Mouse (Mus musculus): Measurements from ENCODE around the gene Zfp260. TPM values are rescaled to one million over a fixed set of nuclear protein-coding genes. Genes with fewer than 3 reads are reported as not detected.

Zfp260 gene
- total RNA-seq (2014; rRNA removed) (69.8 and 81.0 TPM in 2 replicates), polyA plus RNA-seq (2015; fragmentation: Nextera tagmentation; extraction: Ambion mirVana) (51.2 and 55.5 TPM in 2 replicates)

GRCm38 (mm10) chr7:30094646-30095429 is at the start of gene Zfp260:
TSS of gene Zfp260 (plus strand) at chr7:30094777.
- DNase-seq (peak; percentile 97), ATAC-seq (peak; percentile 83)
- Histone ChIP-seq H3K9me3 (ENCODE audit: low read length) (no peaks in the 10 kb centered on the region), H3K4me1 (ENCODE audit: insufficient read depth) (peaks cover 14% of the 10 kb centered on the region), H3K27ac (ENCODE audit: low read depth, low read length) (peak within 1 kb of the TSS; percentile 99), H3K9ac (peak within 1 kb of the TSS; percentile 89), H3K4me2 (ENCODE audit: low read depth) (peak within 1 kb of the TSS; percentile 60), H3K4me3 (ENCODE audit: low read depth, low read length) (peak within 1 kb of the TSS; percentile 86), H3K27me3 (ENCODE audit: insufficient read depth, low read length) (no peaks in the 10 kb centered on the region), H3K36me3 (ENCODE audit: insufficient read depth) (0 out of 2 replicates have a peak, but pooled peaks cover 3% of the 10 kb centered on the region)
- under 1% methylated on average over 26 of the region's 26 CpGs for WGBS
- peak; percentile 51; the same call in 1 of the 2 replicates for TF ChIP-seq CTCF (IDR thresholded peaks at IDR 0.05; ENCODE audit: low read depth)

GRCm38 (mm10) chr7:30048126-30048525 is 46.5 kb upstream of the Zfp260 start:
- WGBS = 63% methylated on average over 4 of the region's 4 CpGs
- no peak overlapping the region for H3K4me3 ChIP-seq (ENCODE audit: low read depth, low read length)
- H3K9ac ChIP-seq = no peak overlapping the region
- no peaks in the 10 kb centered on the region for H3K9me3 ChIP-seq (ENCODE audit: low read length)
- TF ChIP-seq CTCF (IDR thresholded peaks at IDR 0.05; ENCODE audit: low read depth) = no peak
- ATAC-seq (no peak), DNase-seq (peak; percentile 16)
- H3K36me3 ChIP-seq (ENCODE audit: insufficient read depth) = no peaks in the 10 kb centered on the region; the same call in 1 of the 2 replicates
- peaks cover 9% of the 10 kb centered on the region for H3K4me1 ChIP-seq (ENCODE audit: insufficient read depth)
- H3K27me3 ChIP-seq (ENCODE audit: insufficient read depth, low read length) = no peaks in the 10 kb centered on the region
- no peak overlapping the region for H3K4me2 ChIP-seq (ENCODE audit: low read depth)
- H3K27ac ChIP-seq (ENCODE audit: low read depth, low read length) = no peak overlapping the region

GRCm38 (mm10) chr7:30050882-30051548 is 43.6 kb upstream of the Zfp260 start, which contains the start of gene Zfp14:
TSS of gene Zfp14 (minus strand) at chr7:30051380.
- under 1% methylated on average over 40 of the region's 40 CpGs for WGBS
- Histone ChIP-seq H3K4me3 (ENCODE audit: low read depth, low read length) (peak within 1 kb of the TSS; percentile 84), H3K4me1 (ENCODE audit: insufficient read depth) (peaks cover 9% of the 10 kb centered on the region), H3K27ac (ENCODE audit: low read depth, low read length) (peak within 1 kb of the TSS; percentile 86), H3K36me3 (ENCODE audit: insufficient read depth) (peaks cover 10% of the 10 kb centered on the region), H3K4me2 (ENCODE audit: low read depth) (peak within 1 kb of the TSS; percentile 80), H3K27me3 (ENCODE audit: insufficient read depth, low read length) (no peaks in the 10 kb centered on the region), H3K9me3 (ENCODE audit: low read length) (no peaks in the 10 kb centered on the region), H3K9ac (peak within 1 kb of the TSS; percentile 75)
- ATAC-seq (peak; percentile 99), DNase-seq (peak; percentile 94)
- 0 out of 2 replicates have a peak, but pooled peaks have one; percentile 6 for TF ChIP-seq CTCF (IDR thresholded peaks at IDR 0.05; ENCODE audit: low read depth)

- no peak overlapping the region for H3K4me2 ChIP-seq (ENCODE audit: low read depth)
- DNase-seq (no peak), ATAC-seq (no peak)
- peaks cover 31% of the 10 kb centered on the region for H3K36me3 ChIP-seq (ENCODE audit: insufficient read depth)
- WGBS = 16% methylated on average over 3 of the region's 3 CpGs
- TF ChIP-seq CTCF (IDR thresholded peaks at IDR 0.05; ENCODE audit: low read depth) = no peak
- no peaks in the 10 kb centered on the region for H3K27me3 ChIP-seq (ENCODE audit: insufficient read depth, low read length)
- no peak overlapping the region for H3K4me3 ChIP-seq (ENCODE audit: low read depth, low read length)
- H3K27ac ChIP-seq (ENCODE audit: low read depth, low read length) = no peak overlapping the region
- peaks cover 9% of the 10 kb centered on the region for H3K4me1 ChIP-seq (ENCODE audit: insufficient read depth)
- H3K9me3 ChIP-seq (ENCODE audit: low read length) = no peaks in the 10 kb centered on the region
- no peak overlapping the region for H3K9ac ChIP-seq
Measured at GRCm38 (mm10) chr7:30053591-30053990, 41.0 kb upstream of the Zfp260 start.

- ATAC-seq (no peak), DNase-seq (no peak)
- no peaks in the 10 kb centered on the region for H3K4me1 ChIP-seq (ENCODE audit: insufficient read depth)
- no peak overlapping the region for H3K4me3 ChIP-seq (ENCODE audit: low read depth, low read length)
- H3K27me3 ChIP-seq (ENCODE audit: insufficient read depth, low read length) = no peaks in the 10 kb centered on the region
- H3K36me3 ChIP-seq (ENCODE audit: insufficient read depth) = peaks cover 83% of the 10 kb centered on the region
- H3K27ac ChIP-seq (ENCODE audit: low read depth, low read length) = no peak overlapping the region
- 88% methylated on average over 6 of the region's 6 CpGs for WGBS
- H3K4me2 ChIP-seq (ENCODE audit: low read depth) = no peak overlapping the region
- H3K9me3 ChIP-seq (ENCODE audit: low read length) = no peaks in the 10 kb centered on the region
- TF ChIP-seq CTCF (IDR thresholded peaks at IDR 0.05; ENCODE audit: low read depth) = no peak
- H3K9ac ChIP-seq = no peak overlapping the region
Measured at GRCm38 (mm10) chr7:30060341-30060740, 34.2 kb upstream of the Zfp260 start.

GRCm38 (mm10) chr7:30062478-30062877 is 32.1 kb upstream of the Zfp260 start:
- no peak for ATAC-seq
- Histone ChIP-seq H3K4me2 (ENCODE audit: low read depth) (no peak overlapping the region), H3K4me3 (ENCODE audit: low read depth, low read length) (no peak overlapping the region), H3K27ac (ENCODE audit: low read depth, low read length) (no peak overlapping the region), H3K9ac (no peak overlapping the region), H3K4me1 (ENCODE audit: insufficient read depth) (no peaks in the 10 kb centered on the region), H3K9me3 (ENCODE audit: low read length) (no peaks in the 10 kb centered on the region), H3K36me3 (ENCODE audit: insufficient read depth) (peaks cover 76% of the 10 kb centered on the region), H3K27me3 (ENCODE audit: insufficient read depth, low read length) (no peaks in the 10 kb centered on the region)
- TF ChIP-seq CTCF (IDR thresholded peaks at IDR 0.05; ENCODE audit: low read depth) = peak; percentile 52
- WGBS = 91% methylated on average over 5 of the region's 5 CpGs
- peak; percentile 20 for DNase-seq

- DNase-seq = no peak
- no peak overlapping the region for H3K4me2 ChIP-seq (ENCODE audit: low read depth)
- no peak overlapping the region for H3K9ac ChIP-seq
- peak; percentile 48 for TF ChIP-seq CTCF (IDR thresholded peaks at IDR 0.05; ENCODE audit: low read depth)
- no peaks in the 10 kb centered on the region for H3K27me3 ChIP-seq (ENCODE audit: insufficient read depth, low read length)
- WGBS = 84% methylated on average over 5 of the region's 5 CpGs
- no peaks in the 10 kb centered on the region for H3K9me3 ChIP-seq (ENCODE audit: low read length)
- no peaks in the 10 kb centered on the region for H3K4me1 ChIP-seq (ENCODE audit: insufficient read depth)
- H3K36me3 ChIP-seq (ENCODE audit: insufficient read depth) = peaks cover 67% of the 10 kb centered on the region
- no peak overlapping the region for H3K4me3 ChIP-seq (ENCODE audit: low read depth, low read length)
- ATAC-seq = no peak
- no peak overlapping the region for H3K27ac ChIP-seq (ENCODE audit: low read depth, low read length)
Measured at GRCm38 (mm10) chr7:30064622-30065021, 30.0 kb upstream of the Zfp260 start.

Measured in forebrain, postnatal 0 days (tissue).